Mouse (Mus musculus): ENCODE data around the gene Rxfp4.

The Rxfp4 gene

GRCm38 (mm10) chr3:88652846-88653515, at the start of gene Rxfp4:
Rxfp4 (minus strand) TSS chr3:88653142.
- in situ Hi-C loops (cut with MboI; ENCODE audit: low pct_unique_long_range_greater_than_20kb in 1 of 2, low sequenced_read_pairs in 2 of 2, unreplicated experiment in 1 of 2), result no loop called here

- in situ Hi-C loops (cut with MboI; ENCODE audit: low pct_unique_long_range_greater_than_20kb in 1 of 2, low sequenced_read_pairs in 2 of 2, unreplicated experiment in 1 of 2), result loop anchor here in 1 of 2 experiments (10.0 to 25.0 kb wide), 2 partner anchors 386 to 1336 kb away; no protein-coding TSS in a partner anchor
Observed at GRCm38 (mm10) chr3:88701222-88701621, 48.3 kb upstream of the Rxfp4 start.

GRCm38 (mm10) chr3:88700247-88700646, 47.3 kb upstream of the Rxfp4 start:
- in situ Hi-C loops (cut with MboI; ENCODE audit: low pct_unique_long_range_greater_than_20kb in 1 of 2, low sequenced_read_pairs in 2 of 2, unreplicated experiment in 1 of 2), result loop anchor here in 1 of 2 experiments (10.0 to 25.0 kb wide), 2 partner anchors 385 to 1337 kb away; no protein-coding TSS in a partner anchor

- in situ Hi-C loops (cut with MboI; ENCODE audit: low pct_unique_long_range_greater_than_20kb in 1 of 2, low sequenced_read_pairs in 2 of 2, unreplicated experiment in 1 of 2), result no loop called here
Observed at GRCm38 (mm10) chr3:88698834-88699233, 45.9 kb upstream of the Rxfp4 start.

- in situ Hi-C loops (cut with MboI; ENCODE audit: low pct_unique_long_range_greater_than_20kb in 1 of 2, low sequenced_read_pairs in 2 of 2, unreplicated experiment in 1 of 2), result no loop called here
Observed at GRCm38 (mm10) chr3:88698051-88698450, 45.1 kb upstream of the Rxfp4 start.

DNA sequence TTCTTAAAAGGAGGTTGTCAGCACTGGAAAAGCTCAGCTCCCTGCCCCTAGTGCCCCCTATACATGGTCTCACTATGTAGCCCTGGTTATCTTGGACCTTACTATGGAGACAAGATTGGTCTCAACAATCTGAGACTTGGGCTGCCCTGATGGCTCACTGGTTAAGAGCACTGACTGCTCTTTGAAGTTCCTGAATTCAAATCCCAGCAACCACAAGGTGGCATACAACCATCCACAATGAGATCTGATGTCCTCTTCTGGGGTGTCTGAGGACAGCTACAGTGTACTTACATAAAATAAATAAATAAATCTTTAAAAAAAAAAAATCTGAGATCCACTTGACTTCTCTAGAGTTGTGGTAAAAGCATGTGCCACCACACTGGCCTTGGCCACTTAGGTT, 42.6 kb upstream of the Rxfp4 start:
- in situ Hi-C loops (cut with MboI; ENCODE audit: low pct_unique_long_range_greater_than_20kb in 1 of 2, low sequenced_read_pairs in 2 of 2, unreplicated experiment in 1 of 2), result no loop called here

DNA sequence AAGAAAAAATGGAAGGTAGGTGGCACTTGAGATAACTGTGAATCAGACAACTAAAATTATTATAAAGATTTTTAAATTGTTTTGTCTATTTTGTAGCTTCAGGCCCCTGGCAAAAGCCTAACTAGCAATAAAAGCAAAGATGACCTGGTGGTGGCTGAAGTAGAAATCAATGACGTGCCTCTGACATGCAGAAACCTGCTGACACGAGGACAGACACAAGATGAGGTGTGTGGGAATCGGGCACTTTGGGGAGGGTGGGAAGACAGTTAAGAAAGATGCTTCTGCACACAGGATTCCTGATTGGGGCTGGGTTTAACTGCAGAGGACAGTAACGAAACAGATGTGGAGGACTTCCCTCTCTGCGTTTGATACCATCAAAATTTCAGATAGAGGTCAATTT, 36.1 kb upstream of the Rxfp4 start:
- in situ Hi-C loops (cut with MboI; ENCODE audit: low pct_unique_long_range_greater_than_20kb in 1 of 2, low sequenced_read_pairs in 2 of 2, unreplicated experiment in 1 of 2), result no loop called here

GRCm38 (mm10) chr3:88686734-88687611, 34.0 kb upstream of the Rxfp4 start:
- in situ Hi-C loops (cut with MboI; ENCODE audit: low pct_unique_long_range_greater_than_20kb in 1 of 2, low sequenced_read_pairs in 2 of 2, unreplicated experiment in 1 of 2), result no loop called here

GRCm38 (mm10) chr3:88685958-88686451, 33.1 kb upstream of the Rxfp4 start:
- in situ Hi-C loops (cut with MboI; ENCODE audit: low pct_unique_long_range_greater_than_20kb in 1 of 2, low sequenced_read_pairs in 2 of 2, unreplicated experiment in 1 of 2), result no loop called here

DNA sequence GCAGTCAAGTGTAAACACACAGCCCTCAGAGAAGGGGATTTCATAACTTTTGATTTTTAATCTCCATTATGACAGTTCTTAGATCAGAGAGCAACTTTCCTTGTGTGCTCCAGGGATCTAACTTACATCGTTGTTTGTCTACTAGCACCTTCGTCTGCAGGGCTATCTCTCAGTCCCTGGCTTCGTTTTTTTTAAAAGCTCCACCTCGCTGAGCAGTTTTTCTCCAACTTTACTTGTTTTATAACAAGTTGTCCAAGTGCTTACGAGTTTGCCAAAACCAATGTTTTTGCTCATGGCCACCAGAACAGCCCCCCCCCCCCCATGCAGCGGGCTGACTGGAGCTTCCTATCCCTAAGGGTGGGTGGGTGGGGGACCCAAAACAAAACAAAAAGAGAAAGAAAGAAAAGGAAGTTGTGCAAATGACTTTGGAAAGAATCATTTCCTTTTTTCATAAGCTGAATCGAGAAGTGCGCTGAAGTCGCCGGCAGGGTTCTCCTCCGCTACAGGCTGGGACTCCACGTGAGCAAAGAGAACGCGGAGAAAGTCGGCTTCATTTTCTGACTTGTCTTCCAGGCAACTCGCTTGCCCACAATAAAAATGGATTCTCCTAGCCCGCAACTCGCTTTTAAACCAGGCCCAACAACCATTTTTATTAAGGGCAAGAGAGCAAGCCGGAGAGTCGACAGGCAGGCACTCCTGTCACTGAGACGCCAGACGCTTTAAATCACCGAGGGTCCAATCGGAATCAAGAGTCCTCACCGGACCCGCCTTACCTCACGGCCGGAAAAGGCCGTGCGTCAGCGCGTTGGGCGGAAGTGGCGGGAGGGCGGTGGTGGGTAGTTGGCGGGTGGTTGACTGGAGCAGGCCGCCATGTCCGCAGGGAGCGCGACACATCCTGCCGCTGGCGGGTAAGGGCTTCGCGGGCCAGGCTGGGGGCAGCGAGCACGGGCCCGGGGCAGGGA, 32.3 kb upstream of the Rxfp4 start, which contains the start of gene Khdc4:
Khdc4 (plus strand) TSS at position 824 of the 962 bp plus-strand sequence.
- in situ Hi-C loops (cut with MboI; ENCODE audit: low pct_unique_long_range_greater_than_20kb in 1 of 2, low sequenced_read_pairs in 2 of 2, unreplicated experiment in 1 of 2), result no loop called here

DNA sequence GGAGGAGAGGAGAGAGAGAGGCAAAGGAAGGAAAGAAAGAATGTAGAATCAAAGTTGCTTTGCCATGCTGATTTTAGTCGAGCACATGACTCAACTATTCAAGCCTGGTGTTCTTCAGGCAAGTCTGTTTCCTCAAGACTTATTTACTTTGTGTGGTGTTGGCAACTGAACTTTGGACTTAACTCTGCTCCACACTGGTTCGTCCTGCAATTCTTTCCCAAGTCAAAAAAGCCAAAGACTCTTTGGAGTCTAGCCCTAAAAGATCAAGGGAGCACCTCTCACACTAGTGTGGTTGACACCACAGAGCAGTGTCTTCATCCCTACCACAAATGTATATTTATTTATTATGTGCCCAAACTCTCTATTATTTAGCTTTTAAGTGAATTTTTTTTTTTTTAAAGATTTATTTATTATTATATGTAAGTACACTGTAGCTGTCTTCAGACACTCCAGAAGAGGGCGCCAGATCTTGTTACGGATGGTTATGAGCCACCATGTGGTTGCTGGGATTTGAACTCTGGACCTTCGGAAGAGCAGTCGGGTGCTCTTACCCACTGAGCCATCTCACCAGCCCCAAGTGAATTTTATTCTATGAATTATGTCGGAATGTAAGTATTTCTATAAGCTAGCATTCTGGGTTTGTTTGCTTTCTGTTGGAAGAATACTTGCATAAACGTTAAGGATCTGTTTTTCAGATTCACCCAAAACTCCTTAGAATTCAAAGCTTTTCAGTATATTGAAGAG, 31.5 kb upstream of the Rxfp4 start:
- in situ Hi-C loops (cut with MboI; ENCODE audit: low pct_unique_long_range_greater_than_20kb in 1 of 2, low sequenced_read_pairs in 2 of 2, unreplicated experiment in 1 of 2), result no loop called here

DNA sequence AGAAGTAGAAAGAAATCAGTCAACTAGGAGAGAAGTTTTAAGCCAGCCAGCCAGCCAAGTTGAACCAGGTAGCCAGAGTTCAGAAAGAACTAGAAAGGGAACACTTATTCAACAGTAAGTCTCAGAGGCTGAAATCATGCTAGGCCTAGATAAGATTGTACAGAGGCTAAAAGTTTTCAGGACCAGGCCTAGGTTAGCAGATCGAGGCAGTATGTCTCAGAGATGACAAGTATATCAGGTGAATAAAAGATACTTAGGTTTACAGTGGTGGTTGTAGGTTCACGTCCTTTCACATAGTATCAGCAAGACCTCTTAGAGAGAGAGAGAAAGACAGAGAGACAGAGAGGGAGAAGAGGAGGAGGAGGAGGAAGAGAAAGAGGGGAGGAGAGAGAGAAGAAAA, 30.9 kb upstream of the Rxfp4 start:
- in situ Hi-C loops (cut with MboI; ENCODE audit: low pct_unique_long_range_greater_than_20kb in 1 of 2, low sequenced_read_pairs in 2 of 2, unreplicated experiment in 1 of 2), result no loop called here

- in situ Hi-C loops (cut with MboI; ENCODE audit: low pct_unique_long_range_greater_than_20kb in 1 of 2, low sequenced_read_pairs in 2 of 2, unreplicated experiment in 1 of 2), result loop anchor here in 1 of 2 experiments (5.0 kb wide), 1 partner anchor 75 kb away; no protein-coding TSS in a partner anchor
Observed at GRCm38 (mm10) chr3:88677399-88677798, 24.5 kb upstream of the Rxfp4 start.

DNA sequence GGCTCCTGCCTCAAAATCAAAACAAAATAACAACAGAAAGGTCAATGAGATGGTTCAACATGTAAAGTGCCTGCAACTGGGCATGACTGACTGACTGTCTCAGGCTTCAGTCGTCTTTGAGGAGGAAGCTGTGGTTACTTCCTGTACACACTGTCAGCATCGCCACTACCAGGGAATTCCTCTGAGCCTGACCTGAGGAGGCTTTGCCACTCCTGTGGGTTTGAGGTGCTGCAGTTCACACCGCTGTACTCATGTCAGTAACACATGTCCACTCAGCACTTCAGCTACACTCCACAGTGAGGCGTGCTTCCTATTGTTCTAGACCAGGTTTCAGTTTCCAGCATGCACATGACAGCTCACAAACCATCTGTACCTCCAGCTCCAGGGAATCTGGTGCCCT, 11.2 kb upstream of the Rxfp4 start:
- in situ Hi-C loops (cut with MboI; ENCODE audit: low pct_unique_long_range_greater_than_20kb in 1 of 2, low sequenced_read_pairs in 2 of 2, unreplicated experiment in 1 of 2), result no loop called here

GRCm38 (mm10) chr3:88659798-88660197, 6.9 kb upstream of the Rxfp4 start:
- in situ Hi-C loops (cut with MboI; ENCODE audit: low pct_unique_long_range_greater_than_20kb in 1 of 2, low sequenced_read_pairs in 2 of 2, unreplicated experiment in 1 of 2), result no loop called here

- in situ Hi-C loops (cut with MboI; ENCODE audit: low pct_unique_long_range_greater_than_20kb in 1 of 2, low sequenced_read_pairs in 2 of 2, unreplicated experiment in 1 of 2), result no loop called here
Observed at GRCm38 (mm10) chr3:88658441-88659127, 5.6 kb upstream of the Rxfp4 start.

DNA sequence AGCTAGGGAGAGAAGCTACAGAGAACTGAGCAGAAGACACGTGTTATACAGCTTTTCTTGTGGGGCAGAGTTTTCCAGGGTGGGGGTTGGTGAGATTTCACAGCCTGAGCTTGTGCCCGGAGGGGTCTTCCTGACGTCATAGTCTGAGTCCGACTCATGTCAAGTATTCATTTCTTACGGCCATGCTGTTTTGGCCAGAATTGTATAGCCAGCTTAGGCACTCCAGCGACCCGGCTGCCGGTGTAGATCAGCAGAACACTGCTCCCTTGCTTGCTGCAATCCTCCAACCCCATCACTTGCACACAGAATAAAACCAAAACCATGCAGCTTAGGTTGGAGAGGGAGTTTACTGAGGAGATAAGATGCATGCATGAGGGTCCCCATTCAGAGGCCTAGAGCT, 2.7 kb upstream of the Rxfp4 start:
- in situ Hi-C loops (cut with MboI; ENCODE audit: low pct_unique_long_range_greater_than_20kb in 1 of 2, low sequenced_read_pairs in 2 of 2, unreplicated experiment in 1 of 2), result no loop called here
